Mouse (Mus musculus) layer of hippocampus, adult 18-20 months (tissue): ENCODE data around the gene Cgnl1. TPM values are rescaled to one million over a fixed set of nuclear protein-coding genes. Genes with fewer than 3 reads are reported as not detected.

ENCODE experiments used
- DNase-seq, 2 experiments: peaks; one replicate each; pipeline ENCODE4 v3.0.0; 2022; ENCODE audit warnings: low spot score in 2 of 2
- total RNA-seq, 2 experiments: library from RNA; stranded (reverse); gene quantifications; 2 replicates each; pipeline ENCODE4 v1.2.3; 2021

The Cgnl1 gene
- total RNA-seq, 2 experiments from 2014 or later, result 5.4 to 8.4 TPM

DNA sequence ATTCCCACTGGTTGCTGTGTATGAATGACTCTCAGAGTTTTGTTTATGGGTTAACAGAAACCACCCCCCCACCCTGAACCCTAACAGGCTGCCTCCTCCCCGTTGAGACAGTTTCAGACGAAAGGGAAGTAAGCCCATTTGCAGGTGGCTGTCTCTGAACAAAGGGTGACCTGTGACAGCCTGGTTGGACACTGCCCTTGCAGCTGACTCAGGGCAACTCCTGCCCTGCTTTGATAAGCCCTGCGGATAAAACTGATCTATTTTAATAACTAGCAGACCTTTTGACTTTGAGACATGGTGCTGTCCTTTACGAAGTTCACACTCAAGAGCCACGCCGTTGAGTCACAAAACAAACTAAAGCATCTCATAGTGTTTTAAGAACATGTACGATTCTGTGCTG is 181.6 kb downstream of the Cgnl1 start:
- DNase-seq, result no peak

DNA sequence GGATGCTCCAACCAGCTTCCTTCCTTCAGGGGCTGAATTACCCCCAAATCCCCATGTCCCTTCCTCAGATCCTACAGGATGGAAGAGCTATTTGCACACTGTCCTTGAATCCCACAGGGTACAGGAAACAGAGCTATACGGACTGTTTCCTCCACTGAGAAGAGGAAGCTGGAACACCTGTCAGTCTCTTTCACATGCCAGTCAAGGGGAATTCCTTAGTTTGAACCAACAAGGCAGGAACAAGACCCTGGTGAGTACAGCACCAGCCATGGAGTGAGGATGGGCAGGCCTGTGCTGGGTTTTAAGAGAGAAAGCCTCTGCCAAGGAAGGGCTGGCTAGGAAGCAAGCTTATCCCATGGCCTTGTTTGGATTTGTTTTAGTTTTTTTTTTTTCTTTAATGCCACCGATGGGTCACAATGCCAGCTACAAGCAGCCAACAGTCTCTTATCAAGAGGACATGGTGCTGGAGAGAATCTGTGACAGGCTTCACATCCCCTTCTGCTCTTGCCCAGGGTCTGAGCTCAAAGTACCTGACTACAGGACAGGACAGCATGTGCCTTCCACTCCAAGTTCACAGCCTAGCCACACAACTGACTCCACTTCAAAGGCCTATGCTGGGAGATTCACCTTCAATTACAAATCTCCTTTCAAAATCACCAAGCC is 182.3 kb downstream of the Cgnl1 start:
- DNase-seq, result no peak

GRCm38 (mm10) chr9:71586408-71586807 is 185.0 kb downstream of the Cgnl1 start:
- DNase-seq, result no peak

DNA sequence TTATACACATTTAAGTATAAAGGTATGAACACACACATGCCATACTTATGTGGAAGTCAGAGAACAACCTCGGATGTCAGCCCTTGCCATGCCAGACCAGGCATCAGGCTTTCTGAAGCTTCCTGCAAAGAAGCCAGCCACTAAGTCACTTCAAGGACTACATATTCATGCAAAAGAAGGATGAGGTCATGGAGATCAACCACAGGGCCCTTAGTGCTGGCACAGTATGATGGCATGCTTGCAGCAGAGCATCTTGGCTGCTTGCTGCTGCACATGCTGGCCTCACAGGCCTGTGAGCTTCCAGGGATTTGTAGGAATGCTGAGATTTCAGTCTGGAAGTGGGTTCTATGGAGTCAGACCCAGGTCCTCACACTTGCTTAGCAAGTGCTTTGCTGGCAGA is 188.6 kb downstream of the Cgnl1 start:
- DNase-seq, result no peak

DNA sequence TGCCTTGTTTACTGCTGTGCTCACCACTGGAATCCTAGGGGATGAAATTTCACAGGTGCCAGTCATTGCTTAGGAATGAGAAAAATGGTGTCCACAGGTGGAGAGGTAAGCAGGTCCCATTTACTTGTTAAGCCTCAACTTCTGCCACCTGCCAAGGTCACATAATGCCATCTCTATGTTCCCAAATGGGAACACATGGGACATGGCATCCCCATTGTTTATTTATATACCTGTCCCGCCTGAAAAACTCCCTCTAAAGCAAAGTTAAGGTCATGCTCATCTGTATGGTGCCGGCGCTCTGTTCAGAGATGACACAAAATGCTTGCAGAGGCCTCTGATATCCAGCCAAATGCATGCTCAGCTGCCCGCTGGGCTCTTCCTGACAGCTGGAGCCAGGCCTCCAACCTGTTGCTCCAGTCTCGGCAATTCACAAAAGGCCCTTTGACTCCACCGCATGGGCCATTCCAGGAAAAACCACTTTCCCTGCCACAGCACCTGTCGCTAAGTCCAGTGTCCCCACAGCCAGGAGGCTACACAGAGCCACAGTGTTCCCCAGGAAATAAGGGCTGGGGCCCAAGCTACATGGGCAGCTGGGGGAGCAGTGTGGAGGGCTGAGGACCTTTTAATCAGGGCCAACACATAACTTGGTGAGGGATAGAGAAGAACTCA is 192.4 kb downstream of the Cgnl1 start:
- DNase-seq, result no peak

Other genes with a start within 250 kb of the Cgnl1 start
- gene Myzap, start 179.2 kb downstream of the Cgnl1 start, total RNA-seq, result 1 to 10 TPM in 1 of 2 experiments, under 1 TPM in 1; 0.71 to 1.3 TPM